Mouse (Mus musculus): Measurements from ENCODE around the gene Pth2.

DNA sequence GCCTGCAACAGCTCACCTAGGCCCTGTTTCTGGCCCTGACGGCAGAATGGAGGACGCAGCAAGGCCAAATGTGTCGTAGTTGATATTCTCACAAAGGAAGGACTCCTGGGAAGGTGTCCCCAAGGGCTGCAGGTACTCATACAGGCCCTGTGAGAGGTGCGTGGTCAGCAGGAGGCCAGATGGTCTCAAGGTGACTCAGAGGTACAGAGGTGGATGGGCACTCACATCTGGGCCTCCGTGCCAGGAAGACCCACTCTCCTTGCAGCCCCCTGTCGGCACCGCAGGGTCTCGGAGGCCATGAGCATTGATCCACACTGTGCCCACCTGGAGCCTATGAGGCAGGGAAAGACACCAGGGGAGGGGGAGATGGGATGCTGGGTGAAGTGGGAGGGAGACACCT lies 35.3 kb upstream of the Pth2 start:
- TF ChIP-seq CTCF (IDR thresholded peaks at IDR 0.05; ENCODE audit: borderline replicate concordance, insufficient read depth, low read depth, low read length) (no peak), POLR2A (IDR thresholded peaks at IDR 0.05; ENCODE audit: borderline replicate concordance, insufficient read depth, low read length) (no peak)
